Comparison of ENCODE assay signal across 22 mouse cellular contexts in the genomic region with DNA sequence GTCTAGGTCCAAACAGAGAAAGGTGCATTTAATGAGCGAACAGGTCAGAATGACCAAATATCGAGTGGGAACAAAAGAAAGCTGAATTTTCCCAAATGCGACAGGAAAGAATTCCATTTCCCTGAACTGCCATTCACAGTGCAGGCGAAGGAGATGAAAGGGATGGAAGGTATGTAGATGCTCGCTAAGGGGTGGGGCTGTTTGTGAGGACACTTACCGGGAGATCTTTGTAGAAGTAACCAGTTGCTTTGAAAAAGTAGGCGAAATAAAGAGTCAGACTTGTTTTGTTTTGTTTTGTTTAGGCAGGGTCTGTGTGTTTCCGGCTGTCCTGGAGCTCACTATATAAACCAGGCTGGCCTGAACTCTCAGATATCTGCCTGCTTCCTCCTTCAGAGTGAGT. TPM values are rescaled to one million over a fixed set of nuclear protein-coding genes. Genes with fewer than 3 reads are reported as not detected.
A peak's percentile ranks its signal among the peaks of the same experiment; 100 is the strongest.
DNase-seq lines count a peak whose midpoint lies in the region.
"Had no signal": no experiment of that assay in that cellular context is flagged by ENCODE, and none has a peak within 500 bp of the region (broad histone marks: within the 10 kb centered on the region; RNA-seq: fewer than 3 reads in every experiment).

No protein-coding gene starts in this region.

- H3K4me3 ChIP-seq in limb, embryonic 10.5 days = no peak overlapping the region
- H3K4me3 ChIP-seq: embryonic facial prominence, embryonic 10.5 days; embryonic facial prominence, embryonic 12.5 days; forebrain, embryonic 13.5 days; forebrain, embryonic 15.5 days had no signal

- no peaks in the 10 kb centered on the region for H3K9me3 ChIP-seq in limb, embryonic 10.5 days (replicated peaks)
- H3K9me3 ChIP-seq: embryonic facial prominence, embryonic 10.5 days; embryonic facial prominence, embryonic 12.5 days; forebrain, embryonic 13.5 days; forebrain, embryonic 15.5 days; G1E had no signal

- peak; percentile 57 for DNase-seq in ES-CJ7 (ENCODE audit: low read depth, low spot score)
- DNase-seq in R1 (ENCODE audit: low read depth, low spot score) = peak; percentile 63
- peak; percentile 82 for DNase-seq in ZHBTc4 (ENCODE audit: low read depth, low spot score)
- DNase-seq in ovary, postnatal 36 days (ENCODE audit: low spot score) = no peak
- no peak for DNase-seq in limb, embryonic 10.5 days (ENCODE audit: low spot score)
- DNase-seq: adrenal gland, adult 2 months; adrenal gland, postnatal 10 days; adrenal gland, postnatal 25 days; B cell, adult 2 months; cerebellum, adult 11 months; cerebellum, adult 18-20 months; cerebellum, adult 8-10 months; cerebellum, adult 9-11 months; cerebellum, postnatal 14 days; forebrain, postnatal 0 days had no signal

- H3K27me3 ChIP-seq in limb, embryonic 10.5 days (ENCODE audit: low read depth, poor library complexity, severe bottlenecking) = no peaks in the 10 kb centered on the region
- H3K27me3 ChIP-seq: CH12.LX; embryonic facial prominence, embryonic 12.5 days; forebrain, embryonic 13.5 days; forebrain, embryonic 15.5 days; Patski had no signal

- H3K4me1 ChIP-seq in limb, embryonic 10.5 days = no peaks in the 10 kb centered on the region
- H3K4me1 ChIP-seq: embryonic facial prominence, embryonic 10.5 days; embryonic facial prominence, embryonic 12.5 days; forebrain, embryonic 13.5 days; forebrain, embryonic 15.5 days had no signal

- peaks cover 4% of the 10 kb centered on the region; the same call in 1 of the 2 replicates for H3K36me3 ChIP-seq in limb, embryonic 10.5 days
- H3K36me3 ChIP-seq: G1E had no signal

- 62% methylated on average over 8 of the region's 8 CpGs for WGBS in limb, embryonic 10.5 days

- H3K27ac ChIP-seq in limb, embryonic 10.5 days = no peak overlapping the region
- H3K27ac ChIP-seq: embryonic facial prominence, embryonic 10.5 days; embryonic facial prominence, embryonic 12.5 days; forebrain, embryonic 13.5 days; forebrain, embryonic 15.5 days had no signal

RNA-seq across cellular contexts. Expression of a gene that starts 28.3 kb away (rescaled TPM):
- polyA plus RNA-seq in limb, embryonic 10.5 days (2016; fragmentation: Nextera tagmentation; extraction: Ambion mirVana) = 11.7 and 11.8 TPM in 2 replicates

RNA-seq across cellular contexts. Expression of a gene that starts 31.8 kb away (rescaled TPM):
- 213 and 227 TPM in 2 replicates for polyA plus RNA-seq in limb, embryonic 10.5 days (2016; fragmentation: Nextera tagmentation; extraction: Ambion mirVana)

Comparison
In these comparisons a context has a peak if more than half of its experiments do, and no peak if none do; other contexts are left out.
1. DNase-seq: peak in ES-CJ7 (single experiment), R1 (single experiment) and ZHBTc4 (single experiment); none in ovary, postnatal 36 days (single experiment) and limb, embryonic 10.5 days (single experiment).